Mouse (Mus musculus): Measurements from ENCODE around the gene Ap3d1.

GRCm38 (mm10) chr10:80774981-80775380 lies 32.9 kb upstream of the Ap3d1 start:
- TF ChIP-seq POLR2A (IDR thresholded peaks at IDR 0.05; ENCODE audit: borderline replicate concordance, low read depth, low read length) (no peak), CTCF (IDR thresholded peaks at IDR 0.05; ENCODE audit: low read depth, low read length) (no peak)

Measured in bone marrow macrophage, adult 2 months (primary cell).